Mouse (Mus musculus): Measurements from ENCODE around the gene Bpifb4.

The Bpifb4 gene

GRCm38 (mm10) chr2:154005094-154005493 lies 67.1 kb downstream of the Bpifb4 start:
- no peak for DNase-seq (ENCODE audit: low read depth, low spot score)

- no peak for DNase-seq (ENCODE audit: low read depth, low spot score)
Observed at GRCm38 (mm10) chr2:154005734-154006133, 67.7 kb downstream of the Bpifb4 start.

- no peak for DNase-seq (ENCODE audit: low read depth, low spot score)
Observed at GRCm38 (mm10) chr2:154006331-154006730, 68.3 kb downstream of the Bpifb4 start.

- no peak for DNase-seq (ENCODE audit: low read depth, low spot score)
Observed at GRCm38 (mm10) chr2:154007381-154007780, 69.4 kb downstream of the Bpifb4 start.

GRCm38 (mm10) chr2:154007965-154008364 lies 70.0 kb downstream of the Bpifb4 start, which contains the start of gene Bpifa2:
Gene Bpifa2, plus strand, starts transcription at chr2:154008265.
- DNase-seq (ENCODE audit: low read depth, low spot score), result no peak

Data from embryo, embryonic 11.5 days (tissue).